Mouse (Mus musculus): ENCODE measurements at regions not wholly inside any gene's neighbourhood (a gene's known extent, or its start where the extent isn't known, plus 50 kb on each side); places are given as distances from the start of the nearest gene placed in this dataset.

DNA sequence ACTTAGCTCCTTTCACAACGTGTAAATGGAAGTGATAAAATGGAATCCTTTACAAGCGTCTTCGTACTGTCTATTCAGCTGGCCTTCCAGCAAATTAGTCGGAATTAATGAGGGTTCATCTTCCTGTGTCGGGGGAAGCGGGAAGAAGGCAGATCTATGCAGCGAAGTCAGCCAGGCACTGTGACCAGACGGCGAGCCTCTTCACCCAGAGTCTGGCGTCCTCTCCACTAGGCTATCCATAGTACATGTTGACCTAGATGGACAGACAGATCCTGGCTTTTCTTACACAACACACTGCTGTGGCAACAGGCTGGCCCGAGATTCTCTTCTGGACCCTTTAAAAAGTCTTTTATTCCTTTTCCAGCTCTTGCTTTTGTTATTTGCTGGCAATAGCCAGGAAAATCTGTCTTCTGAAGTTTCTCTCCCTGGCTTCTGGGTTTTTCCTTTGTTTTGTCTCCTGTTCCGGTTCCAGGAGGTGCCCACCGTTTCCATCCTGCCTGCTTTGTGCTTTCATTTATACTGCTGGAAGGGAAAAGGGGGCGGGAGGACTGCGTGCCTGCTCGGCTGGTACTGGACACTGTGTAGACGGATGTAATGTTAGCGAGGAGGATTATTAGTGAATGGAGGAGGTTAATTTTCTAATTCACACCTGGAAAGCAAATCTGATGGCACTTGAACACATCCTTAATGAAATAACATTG, 213.3 kb upstream of the Ppp2r3a start:
- no peak for DNase-seq
- intact Hi-C loops (cut with DNase I), result no loop called here

DNA sequence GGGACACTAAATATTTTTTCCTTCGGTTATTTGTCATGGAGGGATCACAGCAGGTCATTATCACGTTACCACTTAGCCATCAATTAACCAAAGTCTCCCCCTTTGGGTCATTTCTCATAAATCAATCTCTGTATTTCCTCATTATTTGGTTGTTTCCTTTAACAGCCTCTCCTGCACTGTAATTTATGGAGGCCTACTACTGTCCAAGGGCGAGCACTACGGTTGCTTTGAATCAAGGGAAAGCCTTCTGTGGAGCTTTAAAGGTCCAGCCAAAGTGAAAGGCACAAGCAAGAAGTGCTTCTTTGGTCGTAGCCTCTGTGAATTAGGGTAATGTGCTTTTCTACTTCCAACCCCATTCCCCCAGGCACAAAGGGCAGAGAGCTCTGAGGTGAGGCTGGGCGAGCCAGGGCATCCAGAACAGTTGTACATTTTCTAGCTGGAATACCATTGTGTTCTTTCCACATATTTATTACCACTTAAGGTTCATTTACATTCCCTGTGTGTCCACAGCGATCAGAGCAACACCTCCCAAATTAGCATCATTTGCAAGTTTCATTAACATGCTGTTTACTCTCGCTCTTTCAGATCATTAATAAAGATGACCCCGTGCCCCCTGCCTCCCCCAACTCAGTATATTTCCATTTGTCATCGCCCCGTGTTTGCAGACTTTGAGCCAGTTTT, 207.5 kb upstream of the Ppp2r3a start:
- intact Hi-C loops (cut with DNase I), result no loop called here
- no peak for DNase-seq

DNA sequence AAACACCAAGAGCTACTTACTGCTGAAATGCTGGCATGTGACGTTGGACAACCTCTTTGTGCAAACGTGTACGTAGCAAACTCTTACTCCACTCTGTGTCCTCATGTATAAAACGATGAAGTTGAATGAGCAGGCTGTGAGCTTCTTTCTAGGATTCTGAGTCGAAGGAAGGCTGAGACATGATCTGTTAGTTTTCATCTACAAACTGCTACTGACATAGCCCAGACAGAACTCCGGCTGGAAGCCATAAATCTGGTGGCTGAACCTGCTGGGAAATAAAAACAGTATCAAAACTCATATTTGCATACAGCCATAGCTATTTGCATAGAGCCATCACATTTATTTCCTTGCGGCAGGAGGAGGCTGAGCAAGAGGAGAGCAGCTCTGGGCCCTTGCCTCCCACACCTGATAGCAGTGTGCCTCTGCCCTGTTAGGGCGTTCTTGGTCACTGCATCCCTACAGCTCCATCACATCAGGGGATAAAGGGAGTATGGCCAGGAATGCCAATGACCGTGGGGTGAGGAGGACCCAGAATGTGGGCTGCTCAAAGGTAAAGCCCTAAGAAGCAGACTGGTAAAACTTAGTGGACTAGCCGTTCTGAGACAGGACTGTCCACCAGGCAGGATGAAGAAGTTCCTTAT, 206.8 kb upstream of the Ppp2r3a start:
- no peak for DNase-seq
- intact Hi-C loops (cut with DNase I), result no loop called here

DNA sequence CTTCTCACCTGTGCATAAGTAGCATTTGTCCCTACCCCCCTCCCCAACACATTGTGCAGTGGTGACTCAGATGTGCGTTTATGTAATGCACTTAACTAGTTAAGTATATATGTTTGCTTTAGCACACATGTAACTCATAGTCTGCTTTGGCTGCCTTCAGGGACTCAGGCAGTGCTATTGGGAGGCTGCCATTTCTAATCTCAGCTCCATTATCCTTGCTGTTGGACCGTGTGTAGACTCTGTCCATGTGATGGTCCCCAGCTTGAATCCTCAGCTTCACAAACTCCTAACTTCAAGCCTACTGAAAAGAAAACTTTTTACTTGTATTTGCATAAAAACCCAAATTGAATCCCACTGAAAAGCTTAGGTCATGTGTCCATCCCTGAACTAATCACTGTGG, 194.7 kb upstream of the Ppp2r3a start:
- intact Hi-C loops (cut with DNase I), result no loop called here
- DNase-seq, result peak; percentile 18 to 33

DNA sequence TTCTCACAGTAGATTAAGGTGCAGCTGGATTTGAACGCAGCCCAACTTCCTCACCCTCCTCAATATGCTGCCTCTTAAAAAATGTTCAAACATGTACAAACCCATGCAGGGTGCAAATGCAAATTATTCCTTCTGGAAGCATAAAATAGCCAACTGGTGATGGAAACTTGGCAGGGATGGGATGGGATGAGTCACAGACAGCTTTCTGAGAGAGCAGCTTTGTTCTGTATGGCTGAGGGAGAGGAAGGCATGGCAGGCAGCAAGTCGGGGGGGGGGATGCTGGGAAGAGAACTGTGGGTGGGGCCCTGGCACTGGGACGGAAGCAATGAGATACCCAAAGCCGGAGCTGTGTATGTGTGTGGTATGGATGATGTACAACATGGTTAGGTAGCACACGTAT, 194.2 kb upstream of the Ppp2r3a start:
- intact Hi-C loops (cut with DNase I), result no loop called here

DNA sequence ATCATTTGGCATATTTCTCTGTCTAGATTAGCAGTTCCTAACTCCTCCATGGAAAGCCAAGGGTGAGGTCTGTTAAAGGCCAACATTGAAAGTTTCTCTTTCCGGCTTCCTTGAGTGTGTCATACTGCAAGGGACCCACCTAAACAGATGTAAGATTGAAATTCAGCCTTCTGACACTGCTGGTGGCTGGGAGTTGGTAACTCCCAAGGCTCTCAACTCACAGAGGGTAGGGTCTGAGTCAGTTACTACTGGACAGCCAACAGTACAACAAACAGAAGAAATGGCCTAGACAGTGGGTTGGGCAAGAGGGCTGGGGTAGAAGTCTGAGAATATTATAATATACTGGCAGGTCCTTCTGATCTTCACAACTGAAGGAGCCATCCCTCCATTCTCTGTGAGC, 193.7 kb upstream of the Ppp2r3a start:
- intact Hi-C loops (cut with DNase I), result no loop called here
- DNase-seq, result peak in 1 of 2 experiments; percentile 12

More for the DNA sequence above, 194.2 kb upstream of the Ppp2r3a start:
- DNase-seq, result peak; percentile 19 to 33

DNA sequence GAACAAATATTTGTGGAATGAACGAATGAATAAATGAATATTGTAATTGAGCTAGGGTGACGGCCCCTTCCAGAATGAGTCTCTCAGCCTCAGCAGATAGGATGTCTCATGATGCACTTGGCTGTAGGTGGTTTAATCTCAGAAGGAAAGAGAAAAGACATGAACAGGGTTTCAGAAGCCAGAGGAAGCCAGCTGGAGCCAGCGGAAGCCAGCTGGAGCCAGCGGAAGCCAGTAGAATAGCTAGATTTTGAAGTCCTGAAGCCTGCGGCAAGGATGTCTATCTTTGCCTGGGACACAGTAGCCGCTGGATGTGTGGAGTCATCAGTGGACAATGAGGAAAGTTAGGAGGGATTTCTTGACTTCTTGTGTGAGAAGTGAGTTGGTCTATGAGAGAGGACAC, 188.3 kb upstream of the Ppp2r3a start:
- DNase-seq, result peak; percentile 30 to 55
- intact Hi-C loops (cut with DNase I), result no loop called here

DNA sequence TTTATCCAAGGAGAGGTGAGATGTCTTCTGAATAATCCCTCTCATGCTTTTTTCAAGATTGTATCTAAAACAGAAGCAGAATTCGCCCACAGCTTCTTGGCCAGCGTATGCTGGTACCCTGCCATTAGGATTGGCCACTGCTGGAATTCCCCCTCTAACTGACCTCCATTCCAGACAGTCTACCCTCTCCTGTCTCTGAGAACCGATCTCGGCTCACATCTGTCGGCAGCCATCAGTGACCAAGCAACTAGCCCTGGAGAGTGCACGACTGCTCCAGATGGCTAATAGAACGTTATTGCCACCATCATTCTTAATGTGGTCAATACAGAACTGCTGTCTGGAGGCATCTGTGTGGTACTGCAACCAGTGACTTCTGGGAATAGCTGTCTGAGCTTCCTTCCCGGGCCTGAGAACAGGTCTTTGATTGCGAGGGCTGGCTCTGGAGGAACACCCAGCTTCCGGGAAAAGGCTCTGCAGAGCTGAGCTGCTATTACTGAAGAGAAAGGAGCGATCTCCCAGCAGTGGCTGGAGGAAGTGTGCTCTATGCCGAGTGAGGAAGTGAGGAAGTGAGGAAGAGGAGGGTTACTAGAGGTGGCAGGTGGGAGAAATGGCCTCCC, 187.1 kb upstream of the Ppp2r3a start:
- peak in 1 of 2 experiments; percentile 8 for DNase-seq
- intact Hi-C loops (cut with DNase I), result no loop called here

DNA sequence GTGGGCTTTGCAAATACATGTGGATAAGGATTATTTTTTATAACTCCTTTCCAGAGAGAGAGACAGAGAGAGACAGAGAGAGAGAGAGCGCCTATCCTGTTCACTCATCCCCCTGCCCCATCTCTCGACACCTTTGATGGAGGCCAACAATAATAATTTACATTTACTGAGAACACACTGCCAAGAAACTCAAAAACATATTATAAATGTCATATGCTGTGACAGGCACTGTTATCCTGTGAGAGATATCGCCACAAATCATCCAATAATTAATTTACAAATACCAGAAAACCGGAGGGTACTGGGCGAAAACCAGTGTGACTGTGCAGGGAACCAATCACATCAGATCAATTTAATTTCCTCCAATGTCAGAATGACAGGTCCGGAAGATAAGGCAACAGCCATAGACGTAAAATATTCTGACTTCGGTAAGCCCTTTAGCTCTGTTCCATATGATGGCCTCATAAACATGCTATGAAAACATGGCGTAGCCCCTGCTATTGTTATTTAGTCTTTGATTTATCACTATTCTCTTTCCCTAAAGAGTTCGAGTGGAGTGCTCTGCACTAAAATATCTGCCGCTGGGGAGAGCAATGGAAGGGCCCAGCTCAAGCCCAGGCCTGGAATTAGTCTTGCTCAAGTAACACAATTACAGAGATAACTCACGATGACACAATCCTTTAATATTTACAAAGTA, 173.5 kb upstream of the Ppp2r3a start:
- intact Hi-C loops (cut with DNase I), result no loop called here
- no peak for DNase-seq

DNA sequence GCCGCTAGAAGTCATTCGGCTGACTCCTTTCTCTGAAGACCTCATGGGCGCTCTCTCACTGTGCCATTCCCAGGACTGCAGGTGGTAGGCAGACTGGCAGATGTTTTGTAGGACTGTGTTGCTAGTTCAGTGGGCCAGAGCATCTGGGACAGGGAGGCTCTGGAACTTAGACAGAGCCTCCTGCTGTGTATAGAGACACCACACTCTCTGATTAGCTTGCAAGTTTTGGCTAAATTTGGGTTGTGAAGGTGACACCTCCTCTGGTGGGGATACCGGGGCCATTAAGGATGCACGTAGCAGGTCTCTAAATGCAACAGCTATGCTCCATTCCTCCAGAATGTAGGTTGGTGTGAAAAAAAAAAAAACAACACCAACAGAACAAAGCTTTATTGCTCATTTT, 171.4 kb upstream of the Ppp2r3a start:
- intact Hi-C loops (cut with DNase I), result no loop called here
- DNase-seq, result no peak

DNA sequence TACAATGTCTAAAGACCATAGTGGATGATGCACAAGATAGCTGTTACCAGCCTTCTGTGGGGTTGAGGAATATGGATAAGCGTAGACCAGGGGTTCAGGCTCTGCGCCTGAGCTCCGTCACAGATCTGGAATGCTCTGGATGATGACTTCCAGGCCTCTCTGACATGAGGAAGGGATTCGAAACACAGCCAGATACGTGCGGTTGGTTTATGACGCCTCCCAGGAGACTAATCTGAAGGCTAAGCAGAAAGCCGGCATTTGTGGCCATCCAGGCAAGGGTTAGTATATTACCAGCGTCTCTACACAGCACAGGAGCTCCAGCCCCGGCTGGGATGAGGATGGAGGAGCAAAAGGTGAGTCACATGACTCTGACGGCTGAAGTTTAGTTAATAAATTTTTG, 170.4 kb upstream of the Ppp2r3a start:
- intact Hi-C loops (cut with DNase I), result no loop called here
- DNase-seq, result no peak

DNA sequence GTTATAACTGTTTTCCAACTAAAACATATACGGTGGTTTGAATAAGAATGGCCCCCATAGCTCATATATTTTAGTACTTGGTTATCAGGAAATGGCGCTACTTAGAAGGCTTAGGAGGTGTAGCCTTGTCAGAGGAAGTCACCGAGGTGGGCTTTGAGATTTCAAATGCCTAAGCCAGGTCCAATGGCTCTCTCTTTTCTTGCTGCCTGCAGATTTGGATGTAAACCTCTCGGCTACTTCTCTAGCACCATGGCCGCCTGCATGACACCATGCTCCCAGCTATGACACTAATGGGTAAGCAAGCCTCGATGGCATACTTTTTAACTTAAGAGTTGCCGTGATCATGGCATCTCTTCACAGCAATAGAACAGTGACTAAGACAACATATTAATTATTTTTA, 169.5 kb upstream of the Ppp2r3a start:
- intact Hi-C loops (cut with DNase I), result no loop called here
- no peak for DNase-seq

DNA sequence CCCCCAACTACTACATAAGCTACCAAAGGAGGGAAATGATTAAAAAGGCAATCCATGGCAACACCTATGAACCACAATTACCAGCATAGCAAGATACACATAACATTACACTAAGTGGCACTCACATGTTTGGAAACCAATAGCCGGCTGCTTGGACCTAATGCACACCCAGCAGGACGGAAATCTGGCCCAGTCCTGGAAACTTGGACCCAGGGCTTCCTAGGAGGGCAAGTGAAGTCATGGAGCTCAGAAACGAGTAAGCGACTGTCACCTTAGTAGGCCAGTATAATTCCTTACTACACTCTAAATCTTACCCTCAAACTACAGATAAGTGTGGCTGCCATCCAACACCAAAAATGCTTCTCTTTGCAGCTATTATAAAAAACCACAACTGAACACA, 168.6 kb upstream of the Ppp2r3a start:
- intact Hi-C loops (cut with DNase I), result no loop called here
- DNase-seq, result no peak

DNA sequence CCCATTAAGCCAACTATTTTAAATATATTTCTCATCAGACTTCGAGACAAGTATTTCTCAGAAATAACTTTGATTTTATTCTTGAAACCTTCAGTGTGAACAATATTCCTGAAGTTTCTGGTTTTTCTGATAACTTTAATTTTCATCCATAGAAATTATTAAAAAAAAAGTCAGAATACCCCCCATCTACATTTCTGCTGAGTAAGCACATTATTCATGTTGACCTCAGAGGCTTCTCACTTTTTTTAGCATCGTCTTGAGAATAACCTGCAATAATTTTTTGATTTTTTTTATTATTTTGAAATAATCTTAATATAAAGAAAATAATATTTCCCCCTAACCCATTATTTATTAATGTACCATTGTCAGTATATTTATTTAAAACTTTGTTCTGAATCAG, 166.1 kb upstream of the Ppp2r3a start:
- intact Hi-C loops (cut with DNase I), result no loop called here
- DNase-seq, result no peak

DNA sequence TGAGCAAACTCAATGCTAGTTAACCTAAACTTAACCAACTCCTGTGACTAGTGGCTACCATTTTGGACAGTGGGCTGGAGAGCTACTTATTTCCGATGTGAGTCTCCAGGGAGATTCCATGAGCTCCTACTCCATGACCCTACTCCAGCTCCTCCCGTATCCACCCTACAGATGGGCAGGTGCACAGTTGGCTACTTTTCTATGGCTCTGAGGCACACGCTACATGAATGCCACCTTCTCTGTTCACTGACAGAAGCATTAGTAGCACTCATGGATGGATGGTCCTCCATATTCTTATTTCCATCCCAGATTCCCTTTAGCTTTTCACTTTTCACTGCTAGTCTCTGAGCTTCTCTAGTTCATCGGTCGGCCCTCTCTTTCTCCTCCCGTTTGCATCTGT, 164.7 kb upstream of the Ppp2r3a start:
- DNase-seq, result no peak
- intact Hi-C loops (cut with DNase I), result no loop called here

DNA sequence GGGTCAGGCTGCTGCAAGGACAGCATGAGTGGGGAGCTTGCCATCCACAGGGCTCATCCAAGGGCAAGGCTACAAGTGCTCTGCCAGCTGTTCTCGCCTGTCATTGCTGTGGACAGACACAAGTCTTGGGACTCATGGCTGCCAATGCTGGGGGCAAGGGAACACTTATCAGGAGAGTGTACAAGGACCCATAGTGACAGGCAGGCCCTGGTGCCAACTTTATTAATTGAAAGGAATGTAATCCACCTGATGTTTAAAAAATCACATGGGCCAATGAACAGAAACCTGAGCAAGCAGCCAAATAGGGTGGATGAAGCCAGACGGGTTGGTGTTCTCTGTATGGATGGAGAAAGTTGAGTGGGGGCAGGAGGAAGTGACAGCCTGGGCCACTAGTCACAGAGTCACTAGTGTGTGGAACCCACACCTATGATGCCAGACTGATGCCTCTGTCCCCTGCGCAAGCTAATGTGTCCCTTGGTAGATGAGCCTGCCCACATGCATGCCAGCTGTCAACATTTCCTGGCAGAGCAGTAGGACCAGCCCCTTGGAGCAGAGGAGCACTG, 161.6 kb upstream of the Ppp2r3a start:
- intact Hi-C loops (cut with DNase I), result no loop called here

DNA sequence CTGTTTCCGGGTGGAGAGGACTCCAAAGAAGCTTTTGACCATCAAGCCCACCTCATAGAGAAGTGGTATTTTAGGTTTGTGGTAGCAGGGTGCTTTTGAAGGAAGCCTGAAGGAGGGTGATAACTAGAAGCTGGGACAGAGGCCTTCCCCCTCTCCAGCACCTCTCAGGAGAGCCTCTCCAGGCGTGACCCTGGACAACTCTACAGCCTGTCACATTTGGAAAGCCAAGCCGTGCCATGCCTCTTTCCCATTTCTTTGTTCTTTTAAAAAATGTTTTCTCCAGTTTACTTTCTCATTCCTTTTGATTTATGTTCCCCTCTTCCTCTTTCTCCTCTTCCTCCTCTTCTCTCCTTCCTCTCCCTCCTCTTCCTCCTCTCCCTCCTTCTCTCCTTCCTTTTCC, 160.4 kb upstream of the Ppp2r3a start:
- intact Hi-C loops (cut with DNase I), result no loop called here
- no peak for DNase-seq

More for the DNA sequence above, 161.6 kb upstream of the Ppp2r3a start:
- DNase-seq, result peak; percentile 35 to 48

DNA sequence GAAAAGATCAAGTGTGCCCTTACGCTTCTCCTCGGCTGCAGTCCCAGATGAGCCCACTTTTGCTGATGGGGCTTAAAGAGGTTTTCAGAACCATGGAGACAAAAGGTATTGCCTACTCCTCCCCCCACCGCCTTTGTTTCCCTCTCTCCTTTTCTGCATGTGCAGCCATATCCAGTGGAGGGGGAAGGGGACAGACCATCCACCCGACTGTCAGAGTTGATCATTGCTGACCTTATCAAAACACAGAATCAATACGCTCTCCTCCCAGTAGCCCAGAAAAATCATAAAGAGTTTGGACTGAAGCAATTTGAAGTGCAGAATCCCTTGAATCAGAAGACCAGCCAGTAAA, 159.9 kb upstream of the Ppp2r3a start:
- no peak for DNase-seq
- intact Hi-C loops (cut with DNase I), result no loop called here

DNA sequence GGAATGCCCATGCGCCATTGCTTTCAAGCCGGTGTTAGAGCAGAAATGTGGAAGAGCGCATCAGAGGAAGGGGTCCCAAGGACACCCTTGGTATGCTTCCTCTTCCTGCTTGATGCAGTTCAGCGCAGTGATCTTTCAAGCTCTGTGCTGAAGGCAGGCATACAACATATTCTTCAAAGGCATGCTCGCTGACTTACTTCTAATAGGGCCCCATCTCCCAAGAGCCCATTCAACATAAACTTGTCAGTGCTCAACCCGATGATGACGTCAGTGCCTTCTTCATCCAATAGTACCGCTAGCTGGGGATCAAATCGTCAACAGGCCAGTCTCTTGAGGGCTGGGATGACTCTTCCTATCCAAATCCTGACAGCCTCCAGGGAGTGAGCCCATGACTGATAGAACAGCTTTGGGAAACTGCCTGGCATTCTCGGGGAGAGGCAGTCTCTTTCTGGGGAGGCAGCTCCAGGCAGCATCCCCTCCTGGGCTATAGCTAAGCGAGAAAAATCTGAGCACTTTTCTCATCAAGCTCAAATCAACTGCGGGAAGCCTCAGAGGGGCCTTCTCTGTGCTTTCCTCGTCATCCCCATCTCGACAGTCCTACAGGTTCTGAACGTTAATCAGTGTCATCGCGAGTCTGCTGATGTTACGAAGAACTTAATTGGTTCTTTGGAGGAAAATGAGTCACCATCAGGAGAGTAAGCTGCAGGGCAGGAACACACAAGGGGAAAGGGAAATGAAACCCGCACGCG, 159.4 kb upstream of the Ppp2r3a start:
- intact Hi-C loops (cut with DNase I), result no loop called here
- no peak for DNase-seq

DNA sequence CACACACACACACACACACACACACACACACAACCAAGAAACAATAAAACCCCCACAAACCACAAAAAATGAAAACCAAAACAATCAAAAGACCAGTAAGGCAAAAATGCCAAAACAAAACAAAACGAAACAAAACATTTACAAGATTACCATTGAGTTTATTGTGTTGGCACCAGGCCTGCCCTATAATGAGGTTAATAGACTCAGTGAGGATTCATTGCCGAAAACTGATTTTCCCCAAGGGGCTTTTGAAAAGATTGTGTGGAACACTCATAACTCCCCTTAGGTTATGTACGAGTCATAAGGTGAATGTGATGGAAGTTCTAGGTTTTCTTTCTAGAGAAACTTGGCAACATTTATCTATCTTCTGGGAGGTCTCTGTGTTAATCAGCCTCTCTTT, 158.8 kb upstream of the Ppp2r3a start:
- intact Hi-C loops (cut with DNase I), result no loop called here
- DNase-seq, result no peak

All from heart, postnatal 14 days (tissue).